Mouse (Mus musculus) heart, postnatal 0 days (tissue): ENCODE results near the gene Mttp. TPM values are rescaled to one million over a fixed set of nuclear protein-coding genes. Genes with fewer than 3 reads are reported as not detected.

Experiments used
- ATAC-seq: fragments of 200-750 bp; cut with Nextera tagmentation; 2 replicates; pipeline ENCODE4 v1.8.0; 2017; ENCODE audit warnings: low read depth, moderate number of reproducible peaks, moderate library complexity; ENCODE audit not compliant: insufficient read depth
- DNase-seq: peaks from one replicate; pipeline ENCODE4 v3.0.0-alpha.2; 2016; ENCODE audit warnings: low spot score
- H3K27ac ChIP-seq: fragments of 300-500 bp; sonication (generic); 2 replicates; pipeline ENCODE4 v1.5.1; 2014; ENCODE audit warnings: low read depth, mild to moderate bottlenecking
- H3K27me3 ChIP-seq: fragments of 300-500 bp; sonication (generic); 2 replicates; pipeline ENCODE4 v1.6.1; 2014; ENCODE audit warnings: low read length, mixed read lengths; ENCODE audit not compliant: control insufficient read depth, insufficient read depth
- H3K36me3 ChIP-seq: fragments of 300-500 bp; sonication (generic); replicated peaks from 2 replicates; pipeline ENCODE4 v1.6.1; 2014; ENCODE audit warnings: low read length, mixed read lengths; ENCODE audit not compliant: control insufficient read depth, insufficient read depth
- H3K4me1 ChIP-seq: fragments of 300-500 bp; sonication (generic); 2 replicates; pipeline ENCODE4 v1.6.1; 2014; ENCODE audit warnings: antibody characterized with exemption; ENCODE audit not compliant: control insufficient read depth, insufficient read depth
- H3K4me2 ChIP-seq: fragments of 300-500 bp; sonication (generic); 2 replicates; pipeline ENCODE4 v1.6.1; 2014; ENCODE audit warnings: low read depth, mild to moderate bottlenecking, low read length, moderate library complexity
- H3K4me3 ChIP-seq: fragments of 300-500 bp; sonication (generic); 2 replicates; pipeline ENCODE4 v1.5.1; 2014; ENCODE audit warnings: low read depth, low read length
- H3K9ac ChIP-seq: fragments of 300-500 bp; sonication (generic); replicated peaks from 2 replicates; pipeline ENCODE4 v1.6.1; 2014; ENCODE audit warnings: low read depth, low read length, mixed read lengths
- H3K9me3 ChIP-seq: fragments of 300-500 bp; sonication (generic); replicated peaks from 2 replicates; pipeline ENCODE4 v1.6.1; 2016; ENCODE audit warnings: low read length; ENCODE audit not compliant: control insufficient read depth
- CTCF ChIP-seq: IDR thresholded peaks from 2 replicates; pipeline ENCODE4 v1.5.1; 2016; ENCODE audit warnings: antibody characterized with exemption, control low read depth, low read depth
- EP300 ChIP-seq: IDR thresholded peaks from 2 replicates; pipeline ENCODE4 v1.6.1; 2016; ENCODE audit warnings: antibody characterized with exemption, low read depth
- WGBS: fragments of 180-500 bp; shearing (Covaris S2); extraction: QIAGEN DNeasy Blood & Tissue Kit; methylation state at CpG from one replicate; pipeline ENCODE4 v1.1.7; 2014; 5-methylcytosine and 5-hydroxymethylcytosine counted together
- polyA plus RNA-seq: library from polyadenylated mRNA; unstranded; fragments of >200 nt; fragmentation: Nextera tagmentation; extraction: Ambion mirVana; gene quantifications from 2 replicates; pipeline ENCODE4 v1.2.1, GENCODE M21; 2015
- total RNA-seq: library from RNA; depleted of rRNA; stranded (reverse); fragments of >200 nt; gene quantifications from 2 replicates; pipeline ENCODE4 v1.2.3, GENCODE M21; 2014; ENCODE audit warnings: low replicate concordance

The Mttp gene
- total and polyA plus RNA-seq, 2 experiments from 2014 or later = 3.9 to 5.9 TPM

- peaks cover 25% of the 10 kb centered on the region for H3K4me1 ChIP-seq
- no peak overlapping the region for H3K9ac ChIP-seq
- no peaks in the 10 kb centered on the region for H3K9me3 ChIP-seq
- WGBS = 50% methylated on average over 1 of the region's 1 CpGs
- no peaks in the 10 kb centered on the region for H3K27me3 ChIP-seq
- TF ChIP-seq EP300 (no peak), CTCF (no peak)
- no peaks in the 10 kb centered on the region for H3K36me3 ChIP-seq
- ATAC-seq (peak; percentile 66), DNase-seq (peak; percentile 76)
- peak overlapping the region; percentile 60 for H3K27ac ChIP-seq
- no peak overlapping the region for H3K4me3 ChIP-seq
- H3K4me2 ChIP-seq = no peak overlapping the region
These were observed 47.0 kb downstream of the Mttp start for GRCm38 (mm10) chr3:138097718-138098117.

GRCm38 (mm10) chr3:138096263-138097028 is 48.3 kb downstream of the Mttp start:
- TF ChIP-seq EP300 (no peak), CTCF (no peak)
- WGBS = 80% methylated on average over 19 of the region's 19 CpGs

GRCm38 (mm10) chr3:138095718-138096117 is 49.0 kb downstream of the Mttp start:
- ATAC-seq (peak; percentile 49), DNase-seq (no peak)
- Histone ChIP-seq H3K36me3 (no peaks in the 10 kb centered on the region), H3K4me1 (peaks cover 25% of the 10 kb centered on the region), H3K9ac (no peak overlapping the region), H3K27ac (peak overlapping the region; percentile 14), H3K27me3 (no peaks in the 10 kb centered on the region), H3K9me3 (no peaks in the 10 kb centered on the region), H3K4me2 (no peak overlapping the region), H3K4me3 (no peak overlapping the region)
- 32% methylated on average over 10 of the region's 10 CpGs for WGBS
- TF ChIP-seq CTCF (no peak), EP300 (no peak)

More at GRCm38 (mm10) chr3:138096263-138097028, 48.3 kb downstream of the Mttp start:
- Histone ChIP-seq H3K27me3 (no peaks in the 10 kb centered on the region), H3K27ac (peak overlapping the region; percentile 60), H3K4me1 (peaks cover 25% of the 10 kb centered on the region), H3K9me3 (no peaks in the 10 kb centered on the region), H3K4me3 (no peak overlapping the region), H3K9ac (no peak overlapping the region), H3K36me3 (no peaks in the 10 kb centered on the region), H3K4me2 (no peak overlapping the region)
- DNase-seq (no peak), ATAC-seq (no peak)

- ATAC-seq (no peak), DNase-seq (no peak)
- H3K27me3 ChIP-seq = no peaks in the 10 kb centered on the region
- peak overlapping the region; percentile 14 for H3K27ac ChIP-seq
- no peak overlapping the region for H3K9ac ChIP-seq
- no peak overlapping the region for H3K4me3 ChIP-seq
- H3K36me3 ChIP-seq = no peaks in the 10 kb centered on the region
- H3K4me2 ChIP-seq = no peak overlapping the region
- H3K4me1 ChIP-seq = peaks cover 25% of the 10 kb centered on the region
- WGBS = 40% methylated on average over 3 of the region's 3 CpGs
- no peaks in the 10 kb centered on the region for H3K9me3 ChIP-seq
- no peak for TF ChIP-seq CTCF
- TF ChIP-seq EP300 = no peak
These were observed 49.5 kb downstream of the Mttp start for GRCm38 (mm10) chr3:138095301-138095700.

GRCm38 (mm10) chr3:138083896-138084295 is 60.9 kb downstream of the Mttp start:
- DNase-seq (no peak), ATAC-seq (no peak)
- H3K4me2 ChIP-seq = no peak overlapping the region
- 0 out of 2 replicates have a peak overlapping the region, but pooled peaks have one; percentile 68 for H3K27ac ChIP-seq
- H3K4me1 ChIP-seq = peaks cover 13% of the 10 kb centered on the region
- H3K4me3 ChIP-seq = no peak overlapping the region
- no peak overlapping the region for H3K9ac ChIP-seq
- 60% methylated on average over 4 of the region's 4 CpGs for WGBS
- TF ChIP-seq CTCF (no peak), EP300 (no peak)
- peaks cover 22% of the 10 kb centered on the region for H3K36me3 ChIP-seq
- no peaks in the 10 kb centered on the region for H3K27me3 ChIP-seq
- H3K9me3 ChIP-seq = no peaks in the 10 kb centered on the region
